Mouse (Mus musculus): ENCODE measurements at regions not wholly inside any gene's neighbourhood (a gene's known extent, or its start where the extent isn't known, plus 50 kb on each side); places are given as distances from the start of the nearest gene placed in this dataset.

DNA sequence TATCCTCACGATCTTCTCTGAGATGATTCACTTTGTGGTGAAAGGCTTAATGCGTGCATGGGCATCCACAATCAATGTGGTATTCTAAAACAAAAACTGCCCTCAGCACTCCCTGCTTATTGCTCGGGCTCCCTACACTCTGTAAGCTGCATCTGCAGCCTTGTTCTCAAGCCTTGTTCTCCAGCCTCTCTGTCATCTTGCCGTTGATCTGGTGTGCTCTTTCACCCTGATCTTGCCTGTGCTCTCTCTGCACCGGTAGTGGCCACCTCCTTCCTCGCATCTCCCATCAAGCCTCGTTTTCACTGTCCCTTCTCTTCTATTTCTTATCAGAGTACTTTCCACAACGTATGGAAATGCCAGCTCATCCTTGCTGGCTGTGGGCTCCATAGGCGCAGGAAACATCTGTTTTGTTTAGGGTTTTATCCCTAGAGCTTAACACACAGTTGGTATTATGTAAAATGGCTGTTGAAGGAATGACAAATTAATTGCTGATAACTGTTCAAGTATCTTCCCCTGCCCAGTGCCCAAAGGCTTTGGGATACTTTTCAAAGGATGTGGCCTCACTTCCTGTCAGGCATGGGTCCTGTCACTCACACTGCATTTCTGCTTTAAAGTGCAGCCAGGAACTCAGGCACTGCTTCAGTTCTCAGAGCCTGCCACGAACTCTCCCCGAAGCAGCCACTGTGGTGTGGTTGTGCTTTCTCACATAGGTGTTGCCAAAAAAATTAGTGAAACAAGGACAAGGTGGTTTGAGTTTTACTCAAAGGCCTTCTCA, 158.9 kb upstream of the Gm12728 start:
- H3K4me3 ChIP-seq (replicated peaks; ENCODE audit: low read length): no peak overlapping the region
- DNase-seq (ENCODE audit: low spot score): no peak
- TF ChIP-seq POLR2A (IDR thresholded peaks at IDR 0.05; ENCODE audit: borderline replicate concordance, extremely low read depth, insufficient read depth, insufficient read length): no peak
- 72% methylated on average over 11 of the region's 11 CpGs for WGBS
- no peak for ATAC-seq (ENCODE audit: low FRiP score, low read depth)
- no peak overlapping the region for H3K27ac ChIP-seq (replicated peaks; ENCODE audit: low read depth, low read length)
- H3K4me1 ChIP-seq (ENCODE audit: control insufficient read depth, insufficient read depth, low read length): peaks cover 7% of the 10 kb centered on the region
- no peaks in the 10 kb centered on the region for H3K36me3 ChIP-seq (ENCODE audit: control insufficient read depth, insufficient read depth, low read length)
- no peaks in the 10 kb centered on the region for H3K27me3 ChIP-seq (ENCODE audit: control insufficient read depth, insufficient read depth, low read length)
- no peaks in the 10 kb centered on the region for H3K9me3 ChIP-seq (ENCODE audit: control insufficient read depth, low read length)
- H3K9ac ChIP-seq (ENCODE audit: low read depth, low read length, severe bottlenecking): no peak overlapping the region
- H3K4me2 ChIP-seq (replicated peaks; ENCODE audit: low read depth, low read length, severe bottlenecking): no peak overlapping the region

DNA sequence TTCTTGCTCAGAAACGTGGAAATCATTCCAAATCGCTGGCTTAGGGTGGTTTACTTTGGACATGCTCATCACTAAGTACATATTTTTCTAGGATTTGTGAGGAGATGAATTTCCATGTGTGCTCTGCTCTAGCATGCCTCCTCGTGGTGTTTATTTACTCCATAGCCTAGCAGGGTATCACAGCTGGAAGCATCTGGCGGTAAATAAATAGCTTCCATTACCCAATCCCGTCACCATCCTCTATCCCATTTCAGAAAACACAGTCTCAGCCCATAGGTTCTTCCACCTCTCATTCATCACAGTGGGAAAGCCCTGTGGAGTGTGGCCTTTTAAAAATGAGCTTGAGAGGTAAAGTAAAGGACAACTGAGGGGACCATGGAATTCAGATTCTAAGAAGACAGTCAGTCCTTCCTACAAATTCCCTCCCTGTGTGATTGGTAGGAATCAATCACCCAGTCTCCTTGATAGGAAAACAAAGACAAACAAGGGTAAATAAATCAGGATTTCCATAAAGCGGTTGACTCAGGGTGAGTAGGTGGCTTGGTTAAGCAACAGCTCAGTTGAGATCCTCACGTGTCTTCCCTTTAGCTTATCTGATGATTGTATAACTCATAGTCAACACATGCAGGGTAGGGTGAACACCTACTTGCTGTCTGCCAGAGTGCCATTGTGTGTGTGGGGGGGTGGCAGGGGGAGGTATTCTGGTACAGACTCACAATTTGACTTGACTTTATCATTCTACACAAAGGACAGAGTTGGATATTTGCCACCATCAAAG, 156.9 kb upstream of the Gm12728 start:
- no peak for TF ChIP-seq POLR2A (IDR thresholded peaks at IDR 0.05; ENCODE audit: borderline replicate concordance, extremely low read depth, insufficient read depth, insufficient read length)
- Histone ChIP-seq H3K4me2 (replicated peaks; ENCODE audit: low read depth, low read length, severe bottlenecking) (no peak overlapping the region), H3K9me3 (ENCODE audit: control insufficient read depth, low read length) (no peaks in the 10 kb centered on the region), H3K4me3 (replicated peaks; ENCODE audit: low read length) (no peak overlapping the region), H3K36me3 (ENCODE audit: control insufficient read depth, insufficient read depth, low read length) (no peaks in the 10 kb centered on the region), H3K4me1 (ENCODE audit: control insufficient read depth, insufficient read depth, low read length) (peaks cover 7% of the 10 kb centered on the region), H3K27ac (replicated peaks; ENCODE audit: low read depth, low read length) (no peak overlapping the region), H3K27me3 (ENCODE audit: control insufficient read depth, insufficient read depth, low read length) (no peaks in the 10 kb centered on the region), H3K9ac (ENCODE audit: low read depth, low read length, severe bottlenecking) (no peak overlapping the region)
- no peak for DNase-seq (ENCODE audit: low spot score)
- no peak for ATAC-seq (ENCODE audit: low FRiP score, low read depth)
- 79% methylated on average over 7 of the region's 7 CpGs for WGBS

DNA sequence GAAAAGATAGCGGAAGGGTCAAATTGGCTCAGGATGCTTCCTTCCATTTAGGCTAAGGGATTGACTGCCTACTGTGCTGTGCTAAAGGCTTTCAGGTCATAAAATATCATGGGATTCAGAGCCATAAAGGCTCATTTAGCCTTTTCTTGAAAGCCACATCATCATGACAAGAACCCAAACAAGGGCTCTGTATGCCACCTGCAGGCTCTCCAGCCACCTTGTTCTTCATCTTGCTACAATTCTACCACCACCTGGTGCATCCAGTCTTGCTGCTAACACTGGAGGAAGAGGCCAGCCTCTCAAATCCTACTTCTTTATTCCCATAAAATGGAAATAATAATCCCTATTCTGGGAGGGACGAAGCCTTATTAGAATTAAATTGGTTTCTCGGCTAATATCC, 155.9 kb upstream of the Gm12728 start:
- H3K9me3 ChIP-seq (ENCODE audit: control insufficient read depth, low read length): no peaks in the 10 kb centered on the region
- no peaks in the 10 kb centered on the region for H3K36me3 ChIP-seq (ENCODE audit: control insufficient read depth, insufficient read depth, low read length)
- H3K27me3 ChIP-seq (ENCODE audit: control insufficient read depth, insufficient read depth, low read length): no peaks in the 10 kb centered on the region
- H3K4me1 ChIP-seq (ENCODE audit: control insufficient read depth, insufficient read depth, low read length): peaks cover 7% of the 10 kb centered on the region
- H3K27ac ChIP-seq (replicated peaks; ENCODE audit: low read depth, low read length): no peak overlapping the region
- TF ChIP-seq POLR2A (IDR thresholded peaks at IDR 0.05; ENCODE audit: borderline replicate concordance, extremely low read depth, insufficient read depth, insufficient read length): no peak
- no peak for DNase-seq (ENCODE audit: low spot score)
- WGBS: 90% methylated on average over 3 of the region's 3 CpGs
- H3K9ac ChIP-seq (ENCODE audit: low read depth, low read length, severe bottlenecking): no peak overlapping the region
- no peak for ATAC-seq (ENCODE audit: low FRiP score, low read depth)
- no peak overlapping the region for H3K4me2 ChIP-seq (replicated peaks; ENCODE audit: low read depth, low read length, severe bottlenecking)
- no peak overlapping the region for H3K4me3 ChIP-seq (replicated peaks; ENCODE audit: low read length)

GRCm38 (mm10) chr4:105640793-105641192, 148.9 kb upstream of the Gm12728 start:
- Histone ChIP-seq H3K4me3 (replicated peaks; ENCODE audit: low read length) (no peak overlapping the region), H3K4me1 (ENCODE audit: control insufficient read depth, insufficient read depth, low read length) (no peaks in the 10 kb centered on the region), H3K4me2 (replicated peaks; ENCODE audit: low read depth, low read length, severe bottlenecking) (no peak overlapping the region), H3K27ac (replicated peaks; ENCODE audit: low read depth, low read length) (no peak overlapping the region), H3K9me3 (ENCODE audit: control insufficient read depth, low read length) (no peaks in the 10 kb centered on the region), H3K36me3 (ENCODE audit: control insufficient read depth, insufficient read depth, low read length) (no peaks in the 10 kb centered on the region), H3K27me3 (ENCODE audit: control insufficient read depth, insufficient read depth, low read length) (no peaks in the 10 kb centered on the region), H3K9ac (ENCODE audit: low read depth, low read length, severe bottlenecking) (no peak overlapping the region)
- peak; percentile 29 for DNase-seq (ENCODE audit: low spot score)
- WGBS: 40% methylated on average over 4 of the region's 4 CpGs
- no peak for ATAC-seq (ENCODE audit: low FRiP score, low read depth)
- TF ChIP-seq POLR2A (IDR thresholded peaks at IDR 0.05; ENCODE audit: borderline replicate concordance, extremely low read depth, insufficient read depth, insufficient read length): no peak

- Histone ChIP-seq H3K4me2 (replicated peaks; ENCODE audit: low read depth, low read length, severe bottlenecking) (no peak overlapping the region), H3K9ac (ENCODE audit: low read depth, low read length, severe bottlenecking) (no peak overlapping the region), H3K4me3 (replicated peaks; ENCODE audit: low read length) (no peak overlapping the region), H3K4me1 (ENCODE audit: control insufficient read depth, insufficient read depth, low read length) (no peaks in the 10 kb centered on the region), H3K9me3 (ENCODE audit: control insufficient read depth, low read length) (no peaks in the 10 kb centered on the region), H3K27ac (replicated peaks; ENCODE audit: low read depth, low read length) (no peak overlapping the region), H3K27me3 (ENCODE audit: control insufficient read depth, insufficient read depth, low read length) (no peaks in the 10 kb centered on the region), H3K36me3 (ENCODE audit: control insufficient read depth, insufficient read depth, low read length) (no peaks in the 10 kb centered on the region)
- WGBS: 93% methylated on average over 4 of the region's 4 CpGs
- no peak for TF ChIP-seq POLR2A (IDR thresholded peaks at IDR 0.05; ENCODE audit: borderline replicate concordance, extremely low read depth, insufficient read depth, insufficient read length)
- DNase-seq (ENCODE audit: low spot score) (no peak), ATAC-seq (ENCODE audit: low FRiP score, low read depth) (no peak)
These were observed 148.1 kb upstream of the Gm12728 start for GRCm38 (mm10) chr4:105641582-105641981.

Measured in limb, embryonic 14.5 days (tissue).